Mouse (Mus musculus): Measurements from ENCODE around the gene Lpp. TPM values are rescaled to one million over a fixed set of nuclear protein-coding genes. Genes with fewer than 3 reads are reported as not detected.

Lpp gene
- 10 to 100 TPM; 54.0 to 80.8 (median 65.0) TPM for total RNA-seq (2022)

DNA sequence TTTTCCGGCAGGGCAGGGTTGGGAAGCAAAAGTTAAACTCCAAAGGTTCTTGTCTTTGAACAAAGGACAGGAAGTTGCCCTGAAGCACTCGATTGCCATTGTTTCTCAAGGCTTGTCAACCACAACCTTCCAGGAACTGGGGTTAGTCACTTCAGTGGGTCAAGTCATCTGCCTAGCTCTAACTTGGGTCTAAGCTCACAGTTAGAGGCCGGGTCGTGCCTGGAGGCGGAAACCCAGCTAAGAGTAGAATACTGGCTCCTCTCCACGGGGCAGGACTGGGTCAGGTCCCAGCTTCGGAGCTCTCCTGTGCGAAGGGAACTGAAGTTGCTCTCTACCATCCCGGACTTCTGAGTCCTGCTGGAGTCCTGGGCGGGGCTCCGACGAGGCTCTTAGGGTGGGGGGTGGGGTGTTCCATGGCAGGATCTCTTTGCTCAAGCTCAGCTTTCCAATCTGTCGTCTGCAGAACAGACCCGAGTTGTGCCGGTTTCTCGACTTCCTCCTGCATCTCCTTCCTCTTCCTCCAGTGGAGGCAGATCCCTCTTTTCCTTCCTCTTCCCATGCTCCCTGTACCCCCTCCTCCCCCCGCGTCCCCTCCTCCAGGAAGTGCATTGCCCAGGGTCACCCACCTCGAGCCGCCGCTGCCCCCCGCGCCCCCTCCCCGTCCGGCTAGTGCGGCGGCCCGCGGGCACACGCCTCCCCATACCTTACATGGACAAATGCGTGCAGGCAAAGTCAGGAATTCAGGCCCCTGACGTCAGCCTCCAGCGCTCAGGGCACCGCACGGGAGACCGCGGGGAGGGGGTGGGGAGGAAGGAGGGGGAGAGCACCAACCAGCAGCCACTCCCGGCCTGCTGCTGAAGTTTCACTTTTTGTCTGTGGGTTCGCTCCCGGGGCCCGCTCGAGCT, at the start of gene Lpp:
Gene Lpp, plus strand, starts transcription at position 857 of the 905 bp plus-strand sequence.
- peak; percentile 70 for DNase-seq

DNA sequence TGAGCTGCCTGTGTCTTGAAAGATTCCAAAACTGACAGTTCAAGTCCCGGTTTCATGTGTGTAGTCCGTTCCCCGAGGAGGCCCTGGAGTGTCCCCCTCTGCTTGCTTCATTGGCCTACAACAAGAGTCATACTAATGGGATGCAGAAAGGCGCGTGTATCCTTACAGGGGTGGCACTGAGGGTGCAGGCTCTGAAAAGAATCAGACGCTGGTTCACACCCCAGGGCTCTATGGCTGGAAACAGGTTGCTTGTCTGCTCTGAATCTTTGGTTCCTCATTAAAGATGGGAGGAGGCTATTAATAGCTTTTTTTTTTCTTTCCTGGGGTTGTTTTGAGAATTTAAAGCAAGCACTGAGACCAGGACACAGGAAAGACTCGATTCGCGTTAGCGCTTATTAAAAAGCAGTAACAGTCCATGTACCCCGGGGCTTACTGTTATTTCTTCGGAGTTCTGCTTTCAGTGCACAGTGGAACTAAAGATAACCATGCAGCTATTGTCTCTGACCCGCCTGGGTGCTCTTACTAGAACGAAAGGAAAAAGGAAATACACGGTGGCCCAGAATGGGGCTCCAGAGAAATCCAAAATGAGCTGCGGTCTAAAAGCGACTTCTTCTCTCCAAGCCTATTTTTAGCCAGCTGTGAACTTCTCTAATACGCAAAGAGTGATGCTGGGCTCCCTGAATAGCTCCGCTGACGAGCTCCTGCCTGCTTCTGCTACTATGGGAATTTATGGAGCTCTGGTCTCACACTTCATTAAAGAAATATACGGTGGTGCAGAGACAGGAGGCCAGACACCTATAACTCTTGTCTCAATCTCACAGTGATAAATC, 45.5 kb upstream of the Lpp start:
- DNase-seq = no peak

DNA sequence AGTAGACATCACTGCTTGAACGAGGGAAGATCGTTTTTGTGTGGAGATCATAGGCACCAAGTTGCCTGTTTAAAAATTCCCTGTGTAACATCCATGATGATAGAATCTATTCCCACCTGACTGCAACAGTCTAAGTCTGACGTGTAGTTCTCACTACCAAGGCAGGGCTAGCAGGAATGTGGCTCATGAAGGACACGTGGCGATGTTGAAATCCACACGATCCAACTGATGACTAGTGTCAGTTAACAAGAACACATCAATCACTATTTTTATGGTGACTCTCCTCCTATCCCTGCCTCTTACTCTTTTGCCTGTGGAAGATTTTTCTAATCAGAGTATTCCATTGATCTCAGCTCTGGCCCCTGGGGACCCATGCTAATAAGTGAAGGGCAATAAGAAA, 43.0 kb upstream of the Lpp start:
- peak; percentile 52 for DNase-seq

DNA sequence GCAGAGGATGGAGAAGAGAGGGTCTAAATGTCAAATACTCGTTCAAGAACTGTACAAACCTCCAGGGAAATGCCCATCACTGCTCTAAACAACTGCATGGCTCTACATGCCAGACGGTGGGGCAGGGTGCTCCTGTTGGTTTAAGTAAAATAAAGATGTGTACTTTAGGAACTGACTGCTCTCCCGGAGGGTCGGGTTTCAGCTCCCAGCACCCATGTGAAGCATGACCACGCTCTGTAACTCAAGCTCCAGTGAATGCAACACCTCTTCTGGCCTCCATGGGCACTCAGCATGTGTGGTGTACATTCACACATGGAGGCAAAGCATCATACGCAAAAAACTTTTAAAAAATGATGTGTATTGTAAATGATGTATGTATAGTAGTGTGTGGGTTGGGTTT, 42.6 kb upstream of the Lpp start:
- no peak for DNase-seq

DNA sequence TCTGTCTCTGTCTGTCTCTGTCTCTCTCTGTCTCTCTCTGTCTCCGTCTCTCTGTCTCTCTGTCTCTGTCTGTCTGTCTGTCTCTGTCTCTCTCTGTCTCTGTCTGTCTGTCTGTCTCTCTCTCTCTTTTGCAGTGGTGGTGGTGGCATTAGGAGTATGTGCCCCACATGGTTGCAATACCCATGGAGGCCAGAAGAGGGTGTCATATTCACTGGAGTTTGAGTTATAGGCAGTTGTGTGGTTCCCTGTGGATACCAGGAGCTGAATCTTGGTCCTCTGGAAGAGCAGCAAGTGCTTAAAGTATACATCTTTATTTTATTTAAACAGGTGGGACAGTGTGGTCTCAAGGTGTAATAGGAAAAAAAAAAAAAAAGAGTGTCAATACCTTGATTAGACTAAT, 41.5 kb upstream of the Lpp start:
- DNase-seq = no peak

DNA sequence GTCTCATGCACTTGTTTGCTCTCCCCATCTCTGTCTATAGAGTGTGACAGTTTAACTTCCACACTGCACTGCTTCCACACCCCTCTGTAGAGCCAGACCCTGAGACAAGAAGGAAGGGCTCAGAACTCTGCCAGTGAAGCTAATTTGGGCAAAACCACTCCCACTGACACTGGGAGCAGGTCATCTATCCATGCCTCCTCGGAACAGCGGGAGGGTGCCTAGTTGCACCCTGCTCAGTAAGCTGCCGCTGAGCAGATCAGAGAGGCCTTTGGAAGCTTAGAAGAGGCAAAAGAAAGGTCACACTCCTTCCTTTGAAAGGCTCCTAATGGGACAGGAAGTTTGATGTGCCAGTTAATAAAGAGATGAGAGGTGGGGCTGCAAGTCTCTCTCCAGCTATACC, 39.5 kb upstream of the Lpp start:
- no peak for DNase-seq

DNA sequence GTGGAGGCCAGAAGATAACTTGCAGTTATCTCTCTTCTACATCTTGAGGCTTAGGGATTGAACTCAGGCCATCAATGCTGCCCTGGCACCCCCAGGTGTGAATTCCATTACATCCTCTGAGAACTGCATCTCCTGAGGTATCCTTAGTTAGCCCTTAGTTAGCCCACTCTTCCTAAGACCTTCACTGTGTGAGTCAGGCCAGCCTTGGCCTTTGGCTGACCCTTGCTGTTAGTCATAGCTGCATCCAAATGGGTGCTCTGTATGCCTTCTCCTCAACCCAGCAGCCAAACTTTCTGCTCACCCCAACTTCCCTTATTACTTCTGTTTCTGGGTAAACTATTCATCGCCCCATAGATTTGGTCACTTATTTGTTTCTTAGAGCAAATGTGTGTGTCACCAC, 31.6 kb upstream of the Lpp start:
- DNase-seq = peak; percentile 75

DNA sequence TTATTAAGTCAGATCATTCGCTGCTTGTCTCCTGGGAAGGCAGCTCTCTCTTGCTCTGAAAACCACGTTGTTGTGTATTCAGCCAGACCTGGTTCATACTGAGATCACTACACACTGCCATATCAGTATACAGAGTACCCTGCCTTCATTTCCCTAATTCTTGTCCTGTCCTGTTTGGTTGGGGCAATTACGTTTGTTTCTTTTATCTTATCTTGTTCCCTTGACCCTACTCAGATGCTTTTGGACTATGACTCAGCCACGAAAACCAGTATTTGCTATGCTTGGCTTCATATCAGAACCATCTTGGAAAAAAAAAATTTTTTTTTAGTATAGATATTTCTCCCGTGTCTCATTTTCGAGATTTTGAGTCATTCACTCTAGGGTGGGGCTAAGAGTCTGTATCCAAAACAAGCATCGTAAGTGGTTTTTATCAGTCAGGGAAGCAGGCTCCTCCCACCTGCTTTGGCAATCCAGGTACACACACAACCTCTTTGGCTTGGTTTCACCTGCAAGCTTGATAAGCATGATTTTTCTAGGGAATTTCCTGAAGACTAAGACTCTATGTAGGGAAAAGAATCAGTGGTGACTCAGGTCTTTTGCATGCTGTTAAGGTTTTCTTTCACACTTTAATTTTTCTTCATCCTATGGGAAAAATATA, 29.1 kb upstream of the Lpp start:
- DNase-seq = no peak

DNA sequence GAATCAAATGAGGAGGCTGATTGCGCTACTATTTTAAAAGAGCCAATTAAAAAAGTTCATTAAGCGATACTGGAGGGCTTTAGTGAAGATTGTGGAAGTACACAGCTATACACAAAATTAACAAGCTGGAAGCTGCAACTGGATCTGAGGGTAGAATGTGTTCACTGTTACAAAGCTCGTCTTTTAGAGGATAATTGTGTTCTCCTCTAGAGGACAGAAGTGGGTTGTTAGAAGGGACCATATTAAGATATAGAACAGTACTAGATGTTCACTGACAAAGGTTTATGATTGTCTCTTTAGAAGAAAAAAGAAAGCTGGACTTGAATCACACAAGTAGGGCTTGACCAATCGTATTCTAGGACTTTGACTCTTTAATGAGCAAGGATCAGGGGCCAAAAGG, 27.4 kb upstream of the Lpp start:
- DNase-seq = no peak

DNA sequence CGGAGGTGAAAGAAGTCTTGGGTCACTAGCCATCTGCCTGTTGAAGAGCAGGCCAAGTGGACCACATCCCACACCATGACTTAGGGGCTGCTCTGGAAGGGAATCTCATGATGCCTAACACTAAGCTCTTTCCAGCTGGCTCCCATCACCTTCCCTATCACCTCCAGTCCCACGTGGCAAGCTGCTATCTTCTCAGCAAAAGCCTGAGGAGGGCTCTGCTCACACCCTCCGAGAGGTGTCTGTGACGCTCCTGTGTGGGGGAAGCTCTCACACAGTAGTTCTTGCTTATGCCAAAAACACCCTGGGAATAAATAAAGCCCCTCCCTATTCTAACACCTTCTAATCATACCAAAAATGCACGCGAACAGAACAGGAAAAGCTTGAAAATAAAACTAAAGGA, 26.2 kb upstream of the Lpp start:
- DNase-seq = no peak

DNA sequence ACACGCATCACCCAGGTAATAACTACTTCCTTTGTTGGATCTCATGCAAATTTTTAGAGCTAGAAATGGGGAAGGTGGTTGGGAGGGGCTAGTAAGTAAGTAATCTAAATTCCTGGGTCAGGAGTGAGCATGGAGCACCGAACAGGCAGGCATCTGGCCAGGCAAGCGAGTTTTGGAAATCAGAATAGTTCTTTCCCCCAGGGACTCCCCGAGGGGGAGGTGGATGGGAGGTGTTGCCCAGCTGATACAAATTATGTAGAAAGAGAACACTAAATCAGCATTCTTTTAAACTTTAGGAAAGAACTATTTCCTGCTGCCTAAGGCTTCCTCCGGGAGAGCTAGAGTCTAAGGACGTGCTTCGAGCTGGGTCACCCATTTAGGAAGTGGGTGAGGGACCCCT, 25.8 kb upstream of the Lpp start:
- no peak for DNase-seq

DNA sequence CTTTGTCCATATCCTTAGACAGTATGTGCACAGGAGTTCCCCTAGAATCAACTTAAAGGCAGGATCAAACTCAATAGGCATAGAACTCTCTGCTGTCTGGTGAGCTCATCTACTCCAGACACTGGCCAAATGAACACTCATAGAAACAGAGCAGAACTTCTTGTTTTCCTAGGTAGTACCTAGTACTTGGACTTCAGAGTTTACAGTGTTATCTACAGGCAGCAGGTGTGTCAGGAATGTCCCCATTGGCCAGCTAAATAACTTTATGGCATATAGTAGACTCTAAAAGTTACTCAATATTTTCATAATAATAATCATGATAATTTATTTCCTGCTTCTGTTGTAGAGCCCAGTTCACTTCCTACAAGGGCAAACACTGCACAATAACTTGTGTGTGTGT, 16.8 kb upstream of the Lpp start:
- no peak for DNase-seq

DNA sequence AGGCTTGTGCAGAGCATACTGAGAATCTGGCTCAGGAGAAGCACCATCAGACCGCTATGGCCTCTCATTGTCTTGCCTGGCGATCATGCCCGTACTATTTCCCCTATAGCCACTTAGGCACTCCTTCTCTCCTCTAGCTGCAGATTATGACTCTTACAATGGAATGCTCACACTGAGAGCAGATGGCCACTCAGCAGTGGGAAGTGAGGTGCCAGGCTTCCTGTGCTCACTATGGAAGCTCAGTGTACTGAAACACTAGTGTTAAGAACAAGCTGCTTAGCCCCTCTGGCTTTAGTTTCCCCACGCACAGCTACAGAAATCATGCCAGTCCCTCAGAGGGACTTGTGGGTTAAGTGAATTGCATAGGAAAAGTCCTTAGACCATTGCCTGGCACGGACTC, 2.7 kb upstream of the Lpp start:
- DNase-seq = no peak

DNA sequence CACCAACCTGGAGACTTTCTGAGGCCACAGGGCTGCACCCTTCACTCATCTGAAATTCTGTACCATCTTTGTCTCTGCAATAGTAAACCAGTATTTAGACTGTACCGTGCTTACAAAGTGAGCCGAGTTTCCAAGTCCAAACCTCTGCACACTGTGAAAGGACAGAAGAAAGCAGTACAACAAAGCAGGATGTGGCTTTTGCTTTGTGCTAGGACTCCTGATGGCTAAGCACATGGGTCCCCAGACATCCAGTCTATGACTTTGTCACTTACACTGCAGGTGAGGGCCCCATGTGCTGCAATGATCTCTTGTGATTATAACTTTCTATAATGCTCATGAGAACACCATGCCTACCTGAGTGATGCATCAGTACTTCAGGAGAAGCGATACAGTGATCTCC, 2.2 kb upstream of the Lpp start:
- no peak for DNase-seq

DNA sequence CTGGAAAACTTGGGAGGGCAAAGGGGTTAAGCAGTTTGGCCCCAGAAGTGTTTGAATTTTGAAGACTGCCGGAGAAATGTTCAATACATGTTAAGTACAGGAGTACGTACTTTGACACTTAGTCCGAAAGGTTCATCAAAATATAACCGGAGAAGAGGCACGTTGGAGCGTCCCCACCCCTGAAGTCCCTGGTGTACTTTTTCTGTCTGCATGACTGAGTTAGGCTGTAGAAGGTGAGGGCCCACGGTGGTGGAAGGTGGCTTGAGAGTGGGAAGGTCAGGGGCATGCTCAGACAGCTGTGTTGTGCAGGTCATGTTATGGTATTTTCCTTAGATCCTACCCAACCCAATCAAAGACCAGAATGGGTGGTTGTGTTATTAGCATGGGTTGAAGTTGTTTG, 1.4 kb upstream of the Lpp start:
- no peak for DNase-seq

DNA sequence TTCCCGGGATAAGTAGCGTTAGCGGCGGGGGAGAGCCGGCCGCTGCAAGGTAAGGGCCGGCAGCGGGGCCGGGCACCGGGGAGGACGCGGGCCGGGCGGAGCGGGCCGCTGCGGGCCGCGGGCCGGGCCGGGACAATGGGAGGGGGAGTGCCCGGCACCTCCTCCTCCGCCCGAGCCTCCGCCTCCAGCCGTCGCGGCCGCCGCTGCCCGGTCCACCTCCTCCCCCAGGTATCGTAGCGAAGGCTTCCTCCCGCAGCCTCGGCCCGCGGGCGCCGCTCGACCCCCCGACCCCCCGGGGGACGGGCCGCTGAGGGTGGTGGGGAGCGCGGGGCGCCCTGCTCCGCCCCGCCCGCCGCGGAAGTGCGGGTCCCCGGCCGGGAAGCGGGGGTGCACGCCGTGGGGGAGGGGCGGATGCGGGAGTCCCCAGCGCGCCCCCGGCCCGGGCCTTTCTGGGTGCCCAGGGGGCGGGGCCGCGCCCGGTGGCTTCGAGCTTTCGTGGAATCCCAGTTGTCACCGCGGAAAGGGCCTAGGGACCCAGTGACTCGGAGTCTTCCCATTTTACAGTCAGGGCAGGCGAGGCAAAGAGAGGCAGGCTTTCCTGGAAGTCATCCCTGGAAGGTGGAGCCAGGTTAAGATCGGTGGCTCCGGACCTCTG, 376 bp downstream of the Lpp start:
- peak; percentile 60 for DNase-seq

DNA sequence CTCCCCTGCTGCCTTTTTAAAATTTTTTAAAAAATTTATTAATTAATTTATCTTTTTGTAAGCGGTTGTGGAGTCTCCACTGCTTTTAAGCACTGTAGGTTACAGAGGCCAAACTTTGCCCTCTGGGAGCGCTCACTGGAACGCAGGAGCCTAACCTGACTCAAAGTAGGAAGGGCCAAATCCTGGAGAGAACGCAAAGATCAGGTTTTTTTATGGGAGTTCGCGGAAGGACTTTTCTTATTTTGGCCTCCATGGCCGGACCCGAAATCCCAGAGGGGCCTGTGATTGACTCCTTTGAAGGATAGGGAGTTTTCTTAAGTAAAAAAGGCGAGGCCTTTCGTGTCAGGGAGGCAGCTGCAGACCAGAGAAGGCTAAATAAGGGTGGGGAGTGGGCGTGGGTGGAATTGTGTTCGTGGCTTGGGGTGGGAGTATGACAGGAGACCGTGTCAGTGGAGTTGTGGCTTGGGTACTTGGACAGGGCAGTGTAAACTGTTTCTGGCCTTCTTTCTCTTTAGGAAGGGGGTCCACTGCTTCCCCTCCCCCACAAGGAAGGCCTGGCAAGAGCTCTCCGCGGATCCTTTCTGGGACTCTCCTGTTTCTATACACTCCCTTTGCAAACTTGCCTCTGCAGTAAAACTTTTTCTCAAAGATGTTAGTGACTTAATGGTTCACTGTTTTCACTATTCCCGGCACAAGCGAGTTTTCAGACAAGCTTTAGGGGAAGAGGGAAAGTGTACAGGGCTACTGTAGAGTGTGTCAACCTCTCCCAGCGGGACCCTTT, 1.1 kb downstream of the Lpp start:
- DNase-seq = peak; percentile 38

DNA sequence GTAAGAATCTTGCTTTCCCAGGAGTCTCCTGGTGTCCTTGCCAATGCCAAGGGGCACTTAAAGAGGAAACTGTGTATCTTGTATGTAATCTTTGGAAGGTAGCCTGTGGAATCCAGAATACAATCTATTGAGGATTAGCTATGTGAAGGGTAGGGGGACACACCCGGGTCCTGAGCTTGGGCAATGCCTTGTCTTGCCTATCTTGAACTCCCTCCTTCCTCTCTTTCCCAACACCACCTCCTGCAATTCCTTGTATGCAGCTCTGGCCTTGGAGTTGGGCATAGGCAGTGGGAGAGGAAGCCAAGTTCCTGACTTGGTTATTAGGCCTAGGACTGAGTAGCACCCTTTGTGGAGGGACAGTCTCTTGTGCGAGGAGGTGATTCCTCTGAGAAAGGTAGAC, 1.8 kb downstream of the Lpp start:
- peak; percentile 26 for DNase-seq

DNA sequence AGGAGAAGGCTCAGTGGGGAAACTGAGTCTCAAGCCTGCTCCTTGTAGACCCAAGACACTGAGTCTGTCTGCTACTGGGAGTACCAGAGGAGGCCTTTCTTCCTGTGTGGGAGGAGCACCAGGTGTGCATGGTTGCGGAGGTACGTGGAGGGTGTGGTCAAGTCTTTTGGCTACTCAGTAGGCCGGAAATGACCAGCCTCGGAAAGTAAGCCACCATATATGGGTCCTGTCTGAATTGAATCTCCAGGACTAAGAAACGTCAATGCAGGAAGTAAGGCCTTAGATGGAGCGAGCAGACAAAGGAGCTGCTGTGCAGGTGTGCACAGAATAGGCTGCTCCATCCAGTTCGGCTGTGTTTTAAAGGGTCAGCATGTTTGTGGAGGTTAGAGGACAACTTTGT, 3.2 kb downstream of the Lpp start:
- no peak for DNase-seq

DNA sequence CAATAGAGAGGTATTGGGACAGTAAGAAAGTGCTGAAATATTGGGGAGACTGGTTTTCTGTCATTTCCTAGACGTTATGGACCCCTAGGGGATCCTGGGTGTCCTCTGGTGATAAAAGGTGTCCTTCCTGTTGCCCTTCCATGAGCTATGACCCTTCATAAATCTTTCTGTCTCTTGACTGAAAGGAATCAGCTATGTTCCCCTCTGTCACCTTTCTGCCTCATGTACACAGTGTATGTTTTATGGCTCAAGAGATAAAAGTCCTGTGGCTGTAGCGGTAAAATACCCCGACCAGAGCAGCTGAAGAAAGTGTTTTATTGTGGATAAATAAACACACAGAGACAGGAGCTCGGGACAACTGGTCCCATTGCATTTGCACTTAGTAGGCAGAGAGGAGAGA, 5.2 kb downstream of the Lpp start:
- DNase-seq = no peak

DNA sequence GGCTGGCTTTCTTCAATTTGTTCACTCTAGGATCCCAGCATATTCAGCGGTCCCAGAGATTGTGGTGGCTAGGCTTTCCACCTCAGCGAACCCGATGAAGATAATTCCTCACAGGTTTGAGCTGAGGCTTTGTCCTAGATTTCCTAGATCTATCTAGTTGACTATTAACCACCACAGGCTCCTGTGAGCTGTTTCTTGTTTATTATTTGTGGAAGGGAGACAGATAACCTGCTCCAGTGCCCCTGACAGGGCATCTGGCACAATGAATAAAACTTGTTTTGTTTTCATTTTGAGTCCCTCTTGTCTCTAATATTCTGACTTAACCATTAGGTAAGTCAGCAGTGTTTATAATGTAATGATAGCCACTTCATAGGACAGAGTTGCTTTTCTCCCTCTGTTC, 5.6 kb downstream of the Lpp start:
- no peak for DNase-seq

DNA sequence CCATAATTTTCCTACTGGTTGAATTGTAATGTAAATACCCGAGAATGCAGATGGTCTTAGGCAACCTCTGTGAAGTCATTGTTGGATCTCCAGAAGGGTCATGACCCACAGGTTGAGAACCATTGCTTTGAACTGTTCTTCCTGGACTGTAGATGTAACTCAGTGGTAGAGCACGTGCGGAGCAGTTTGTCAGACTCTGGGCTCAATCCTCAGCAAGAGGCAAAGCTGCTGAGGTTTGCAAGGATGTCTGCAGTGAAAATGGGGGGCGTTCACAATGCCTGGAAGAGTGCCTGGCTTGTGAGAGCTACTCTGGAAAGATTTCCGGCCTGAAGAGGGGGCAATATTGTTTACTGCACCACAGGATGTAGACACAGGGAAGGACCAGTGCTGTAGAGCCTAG, 6.2 kb downstream of the Lpp start:
- no peak for DNase-seq

Data from adrenal gland, adult 8-10 months (tissue).